Mouse (Mus musculus) urinary bladder, postnatal 14 days (tissue): Measurements from ENCODE around the gene Klhl25.
"Not testable (repeated sequence)": the region's sequence is repeated elsewhere in the genome, so short reads cannot be mapped to it uniquely, and the experiment has no call there.

Experiments
- DNase-seq: peaks from one replicate; pipeline ENCODE4 v3.0.0; 2021; ENCODE audit warnings: low spot score

Gene Klhl25

GRCm38 (mm10) chr7:75848115-75848775 lies at the start of gene Klhl25:
TSS of gene Klhl25 (plus strand) at chr7:75848310.
- DNase-seq, result peak; percentile 97

DNA sequence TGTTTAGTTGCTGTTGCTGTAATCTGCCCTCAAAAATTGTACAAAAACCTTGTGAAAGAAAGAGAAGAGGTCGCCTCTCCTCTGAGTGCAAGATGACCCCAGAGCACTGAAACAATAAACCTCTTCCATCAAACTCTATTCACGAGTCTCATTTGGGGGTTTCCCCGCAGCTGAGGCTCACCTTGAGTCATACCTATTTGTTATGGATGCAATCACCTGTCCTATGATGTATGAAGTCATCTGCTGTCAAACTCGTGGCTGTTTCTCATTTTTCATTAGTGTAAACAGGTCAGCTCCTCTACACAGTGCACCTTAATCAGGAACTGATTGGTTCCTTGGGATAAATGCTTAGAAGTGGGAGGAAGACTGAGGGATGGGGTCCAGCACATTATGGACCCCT lies 47.6 kb upstream of the Klhl25 start:
- DNase-seq, result no peak

DNA sequence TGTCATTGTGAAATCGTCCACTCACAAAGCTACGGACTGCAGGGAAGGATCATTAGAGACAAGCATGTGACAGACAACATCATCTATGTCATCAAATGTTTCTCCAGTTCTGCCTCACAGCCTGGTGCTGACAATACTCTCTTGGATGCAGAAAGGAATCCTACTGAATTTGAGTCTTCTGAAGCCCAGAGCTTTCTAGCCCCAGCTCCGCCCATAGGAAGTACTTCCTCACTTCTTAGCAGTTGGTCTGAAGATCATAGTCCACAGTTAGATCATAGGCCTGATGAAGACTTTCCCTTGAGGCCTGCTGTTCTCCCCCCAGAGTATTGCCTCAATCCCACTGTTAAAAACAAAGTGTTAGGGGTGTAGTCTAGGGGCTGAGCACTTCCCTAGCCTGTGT lies 47.1 kb upstream of the Klhl25 start:
- DNase-seq, result no peak

GRCm38 (mm10) chr7:75801621-75802358 lies 46.3 kb upstream of the Klhl25 start:
- no peak for DNase-seq

- DNase-seq, result no peak
These were observed 45.2 kb upstream of the Klhl25 start for GRCm38 (mm10) chr7:75802887-75803286.

GRCm38 (mm10) chr7:75806161-75806560 lies 41.9 kb upstream of the Klhl25 start:
- no peak for DNase-seq

- DNase-seq, result peak; percentile 36
These were observed 41.4 kb upstream of the Klhl25 start for GRCm38 (mm10) chr7:75806711-75807110.

DNA sequence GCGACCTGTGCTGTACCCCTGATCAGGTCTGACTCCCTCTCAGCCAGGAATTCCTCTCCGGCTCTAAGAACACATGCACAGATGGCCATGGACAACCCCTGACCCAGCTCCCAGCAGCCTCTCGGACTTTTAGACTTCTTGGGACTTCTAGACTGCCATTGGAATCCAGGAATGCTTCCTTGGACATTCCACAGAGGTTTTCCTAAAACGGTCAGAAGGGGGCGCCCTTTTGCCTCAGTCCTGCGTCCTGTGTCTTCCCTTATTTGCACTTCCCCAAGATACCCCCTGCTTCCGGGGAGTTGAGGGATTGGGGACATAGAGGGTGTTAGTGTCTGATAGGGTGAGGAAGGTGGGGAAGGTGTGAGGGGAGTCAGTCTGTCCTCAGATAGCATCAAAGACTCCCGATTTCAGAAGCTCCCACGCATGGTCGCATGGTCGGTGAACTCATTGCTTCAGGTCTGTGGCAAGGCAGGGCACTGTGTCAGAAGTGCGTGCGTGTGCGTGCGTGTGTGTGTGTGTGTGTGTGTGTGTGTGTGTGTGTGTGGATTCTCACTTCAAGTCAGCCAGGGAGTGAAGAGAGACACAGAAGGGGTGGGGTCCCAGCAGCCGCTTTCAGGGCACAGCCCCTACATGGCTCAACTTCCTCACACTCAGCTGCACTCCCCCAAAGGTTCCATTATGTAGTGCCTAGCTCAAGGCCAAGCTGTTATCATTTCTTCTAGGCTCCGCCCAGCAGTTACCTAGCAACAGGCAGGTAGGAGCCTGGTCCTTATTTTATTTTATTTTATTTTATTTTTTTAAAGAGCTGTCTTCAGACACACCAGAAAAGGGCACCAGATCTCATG lies 40.4 kb upstream of the Klhl25 start:
- DNase-seq, result peak; percentile 38

GRCm38 (mm10) chr7:75820687-75821086 lies 27.4 kb upstream of the Klhl25 start:
- DNase-seq, result no peak

DNA sequence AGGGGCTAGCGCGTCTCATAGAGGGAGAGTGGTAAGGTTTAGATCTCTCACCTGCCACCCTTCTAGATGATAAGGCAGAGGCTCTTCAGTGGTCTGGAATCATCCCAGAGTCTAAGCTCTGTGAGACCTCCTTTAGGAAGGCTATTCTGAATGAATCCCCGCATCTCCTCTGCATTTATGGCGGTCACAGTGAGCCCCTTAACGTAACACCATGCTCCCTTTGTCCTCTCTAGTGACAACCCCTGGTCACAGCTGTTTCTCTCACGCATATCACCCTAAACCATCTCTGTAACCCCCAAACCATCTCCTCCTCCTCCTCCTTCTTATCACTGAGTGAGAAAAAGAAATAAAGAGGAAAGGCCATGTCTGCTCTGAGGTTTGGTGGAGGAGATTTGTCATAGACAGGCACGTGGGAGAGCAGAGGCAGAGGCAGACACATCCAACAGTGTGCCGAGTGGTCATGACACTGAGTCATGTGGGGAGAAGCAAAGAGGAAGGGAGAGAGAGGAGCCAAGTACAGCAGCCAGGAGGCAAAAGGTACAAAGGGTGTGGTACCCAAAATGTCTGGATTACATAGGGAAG lies 25.9 kb upstream of the Klhl25 start:
- DNase-seq, result no peak

- DNase-seq, result no peak
These were observed 25.0 kb upstream of the Klhl25 start for GRCm38 (mm10) chr7:75823071-75823470.

- DNase-seq, result no peak
These were observed 21.6 kb upstream of the Klhl25 start for GRCm38 (mm10) chr7:75826360-75827103.

DNA sequence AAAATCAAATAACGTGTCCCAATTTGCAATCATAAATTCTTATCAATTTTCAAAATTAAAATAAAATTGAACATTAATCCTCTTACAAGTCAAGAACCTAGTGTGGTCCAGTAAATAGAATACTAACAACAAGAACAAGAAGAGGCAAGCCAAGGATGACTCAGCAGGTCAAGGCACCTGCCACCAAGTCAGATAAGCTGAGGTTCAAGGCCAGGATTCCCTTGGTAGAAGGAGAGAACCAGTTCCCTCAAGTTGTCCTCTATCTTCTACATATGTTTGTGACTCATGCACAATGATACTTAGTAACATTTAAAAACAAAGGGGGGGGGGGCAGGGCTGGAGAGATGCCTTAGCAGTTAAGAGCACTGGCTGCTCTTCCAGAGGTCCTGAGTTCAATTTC lies 20.8 kb upstream of the Klhl25 start:
- DNase-seq, result no peak

DNA sequence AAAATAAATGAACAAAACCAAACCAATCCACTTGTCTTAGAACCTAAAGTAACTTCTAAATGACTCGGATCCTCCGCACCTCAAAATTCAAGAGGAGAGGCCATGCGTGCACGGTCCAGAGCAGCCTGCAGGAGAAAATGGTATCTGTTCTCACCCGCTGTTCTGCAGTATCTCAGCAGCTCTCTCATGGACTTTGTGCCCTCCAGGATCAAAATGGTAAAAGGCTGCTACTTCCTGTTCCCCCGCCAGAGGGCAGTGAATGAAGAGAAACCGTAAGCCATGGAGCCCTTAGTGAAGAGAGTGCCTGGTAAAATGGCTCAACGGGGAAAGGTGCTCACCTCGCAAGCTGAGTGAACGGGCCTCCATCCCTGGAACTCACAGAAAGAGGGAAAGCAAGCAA lies 20.3 kb upstream of the Klhl25 start:
- peak; percentile 66 for DNase-seq

GRCm38 (mm10) chr7:75828536-75828935 lies 19.6 kb upstream of the Klhl25 start:
- no peak for DNase-seq

GRCm38 (mm10) chr7:75830251-75831060 lies 17.7 kb upstream of the Klhl25 start:
- DNase-seq, result no peak

DNA sequence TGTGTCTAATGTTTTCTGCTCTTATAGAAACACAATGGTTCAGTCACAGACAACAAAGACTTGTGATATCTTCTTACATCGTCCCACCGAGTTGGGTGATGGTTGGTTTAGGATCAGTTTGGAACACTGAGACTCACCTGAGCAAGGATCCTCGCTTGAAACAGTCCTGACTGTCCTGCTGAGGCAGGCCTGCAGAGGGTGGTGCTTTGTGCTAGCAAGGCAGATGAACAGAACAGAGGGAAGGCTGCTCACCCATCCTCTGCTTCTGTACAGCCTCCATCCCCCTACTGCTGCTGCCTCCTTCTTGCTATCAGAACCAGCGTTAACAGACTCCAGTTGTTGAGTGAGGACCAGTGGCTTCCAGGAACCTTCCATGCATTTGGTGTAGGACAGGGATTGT lies 14.2 kb upstream of the Klhl25 start:
- not testable (repeated sequence) for DNase-seq

DNA sequence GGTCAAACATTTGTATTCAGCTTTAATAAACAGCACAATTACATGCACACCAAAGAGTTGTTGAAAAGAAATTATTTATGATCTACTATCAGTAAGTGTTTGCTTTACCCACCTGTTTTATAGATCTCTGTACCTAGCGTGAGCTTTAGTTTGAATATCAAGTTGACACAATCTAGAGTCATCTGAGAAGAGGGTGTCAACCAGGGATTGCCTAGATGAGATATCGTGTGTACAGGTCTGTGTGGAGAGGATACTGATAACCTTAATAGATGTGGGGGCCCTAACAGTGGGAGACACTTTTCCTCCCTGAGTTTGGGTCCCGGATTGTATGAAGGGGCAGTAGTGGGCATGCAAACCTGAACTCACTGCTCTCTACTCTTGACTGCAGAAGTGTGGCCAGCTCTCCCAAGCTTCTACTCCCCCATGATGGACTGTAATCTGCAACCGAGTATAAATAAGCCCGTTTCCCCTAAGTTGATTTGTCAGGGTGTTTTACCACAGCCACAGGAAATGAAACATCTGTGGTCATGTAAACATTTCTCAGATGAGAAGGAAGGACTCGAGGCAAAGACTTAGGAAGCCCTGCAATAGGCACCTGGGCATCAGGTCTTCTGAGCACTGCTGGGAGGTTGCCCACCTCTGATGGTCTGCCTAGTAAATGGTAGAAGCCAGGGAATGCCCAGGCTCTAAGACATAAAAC lies 13.0 kb upstream of the Klhl25 start:
- DNase-seq, result not testable (repeated sequence)

GRCm38 (mm10) chr7:75840071-75840470 lies 8.0 kb upstream of the Klhl25 start:
- DNase-seq, result no peak

- no peak for DNase-seq
These were observed 5.8 kb upstream of the Klhl25 start for GRCm38 (mm10) chr7:75842306-75842705.
